In the genomic region with DNA sequence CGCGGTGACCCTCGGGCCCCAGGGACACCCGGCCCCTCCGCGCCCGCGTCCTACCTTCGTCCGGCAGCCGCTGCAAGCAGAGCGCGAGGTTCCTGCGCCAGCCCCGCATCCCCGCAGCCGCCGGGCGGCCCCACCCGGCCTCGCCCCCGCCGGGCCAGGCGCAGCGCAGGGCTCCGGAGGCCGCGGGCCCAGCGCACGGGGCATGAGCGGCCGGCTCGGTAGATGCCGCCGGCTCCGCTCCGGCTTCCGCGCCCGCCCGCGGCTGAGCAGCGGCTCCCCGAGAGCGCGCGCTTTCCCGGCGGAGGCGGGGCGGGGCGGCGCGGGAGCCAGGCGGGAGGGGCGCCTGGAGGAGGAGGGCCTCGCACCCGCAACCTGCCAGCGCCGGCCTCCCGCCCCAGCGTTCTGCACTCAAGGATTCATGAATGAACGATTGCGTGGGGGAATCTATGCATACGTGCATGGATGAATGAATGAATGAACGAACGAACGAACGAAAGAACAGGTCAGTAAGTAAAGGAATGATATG, we compare ENCODE assay signal across 8 mouse cellular contexts. TPM values are rescaled to one million over a fixed set of nuclear protein-coding genes. Genes with fewer than 3 reads are reported as not detected.
DNase-seq lines count a peak whose midpoint lies in the region; ATAC-seq and TF ChIP-seq lines count a peak whose summit lies in the region.

No protein-coding gene starts in this region.

- H3K36me3 ChIP-seq in lung, postnatal 0 days (ENCODE audit: insufficient read depth, low read length): no peaks in the 10 kb centered on the region
- H3K36me3 ChIP-seq in limb, embryonic 14.5 days (ENCODE audit: control insufficient read depth, insufficient read depth, low read length): no peaks in the 10 kb centered on the region

- TF ChIP-seq CTCF in lung, postnatal 0 days (IDR thresholded peaks at IDR 0.05): no peak

- no peak for TF ChIP-seq EP300 in lung, postnatal 0 days (IDR thresholded peaks at IDR 0.05)

- peaks cover 35% of the 10 kb centered on the region for H3K27me3 ChIP-seq in lung, postnatal 0 days (replicated peaks; ENCODE audit: insufficient read depth, low read length)
- peaks cover 61% of the 10 kb centered on the region for H3K27me3 ChIP-seq in limb, embryonic 14.5 days (ENCODE audit: control insufficient read depth, insufficient read depth, low read length)

- 6% methylated on average over 44 of the region's 69 CpGs for WGBS in lung, postnatal 0 days
- WGBS in limb, embryonic 14.5 days: 8% methylated on average over 45 of the region's 69 CpGs

- H3K9me3 ChIP-seq in lung, postnatal 0 days (ENCODE audit: low read length): no peaks in the 10 kb centered on the region
- H3K9me3 ChIP-seq in limb, embryonic 14.5 days (ENCODE audit: control insufficient read depth, low read length): no peaks in the 10 kb centered on the region

- no peak for TF ChIP-seq POLR2A in limb, embryonic 14.5 days (IDR thresholded peaks at IDR 0.05; ENCODE audit: borderline replicate concordance, extremely low read depth, insufficient read depth, insufficient read length)

- DNase-seq in cerebellum, adult 18-20 months: peak; percentile 5 to 23
- no peak for DNase-seq in cerebellum, adult 9-11 months
- no peak for DNase-seq in lung, postnatal 0 days (ENCODE audit: low spot score)
- no peak for DNase-seq in lung, postnatal 36 days
- DNase-seq in limb, embryonic 14.5 days (ENCODE audit: low spot score): no peak
- DNase-seq in right cerebral cortex, postnatal 14 days: peak; percentile 50
- DNase-seq in ovary, postnatal 10 days (ENCODE audit: low spot score): no peak
- DNase-seq in c-Kit-positive CD71-positive TER-119-positive erythroid progenitor cells, embryonic 14.5 days (ENCODE audit: low spot score): no peak

- ATAC-seq in lung, postnatal 0 days: no peak
- ATAC-seq in limb, embryonic 14.5 days (ENCODE audit: low FRiP score, low read depth): no peak

- no peak overlapping the region for H3K27ac ChIP-seq in lung, postnatal 0 days (ENCODE audit: low read length)
- no peak overlapping the region for H3K27ac ChIP-seq in limb, embryonic 14.5 days (replicated peaks; ENCODE audit: low read depth, low read length)

- no peak overlapping the region for H3K9ac ChIP-seq in lung, postnatal 0 days (replicated peaks; ENCODE audit: low read depth)
- H3K9ac ChIP-seq in limb, embryonic 14.5 days (ENCODE audit: low read depth, low read length, severe bottlenecking): peak overlapping the region; percentile 44; the same call in 1 of the 2 replicates

- H3K4me1 ChIP-seq in lung, postnatal 0 days (ENCODE audit: insufficient read depth, low read depth, low read length): no peaks in the 10 kb centered on the region
- H3K4me1 ChIP-seq in limb, embryonic 14.5 days (ENCODE audit: control insufficient read depth, insufficient read depth, low read length): no peaks in the 10 kb centered on the region; the same call in 1 of the 2 replicates

- H3K4me3 ChIP-seq in lung, postnatal 0 days (ENCODE audit: low read depth, low read length): peak overlapping the region; percentile 21
- H3K4me3 ChIP-seq in limb, embryonic 14.5 days (replicated peaks; ENCODE audit: low read length): peak overlapping the region; percentile 40

- peak overlapping the region; percentile 48 for H3K4me2 ChIP-seq in lung, postnatal 0 days (replicated peaks; ENCODE audit: low read depth, low read length)
- H3K4me2 ChIP-seq in limb, embryonic 14.5 days (replicated peaks; ENCODE audit: low read depth, low read length, severe bottlenecking): peak overlapping the region; percentile 74

RNA-seq across cellular contexts. Expression of a gene that starts 16.6 kb away (rescaled TPM):
- 0.16 and 0.35 TPM in 2 replicates for polyA plus RNA-seq in lung, postnatal 0 days (2015; fragmentation: Nextera tagmentation; extraction: Ambion mirVana)
- polyA plus RNA-seq in limb, embryonic 14.5 days (2012; rRNA removed): 5.9 and 6.1 TPM in 2 replicates
- polyA plus RNA-seq in limb, embryonic 14.5 days (2014; fragmentation: Nextera tagmentation; extraction: Ambion mirVana): 1.4 and 2.8 TPM in 2 replicates

RNA-seq across cellular contexts. Expression of a gene that starts 34.2 kb away (rescaled TPM):
- 32.2 and 32.7 TPM in 2 replicates for polyA plus RNA-seq in lung, postnatal 0 days (2015; fragmentation: Nextera tagmentation; extraction: Ambion mirVana)
- polyA plus RNA-seq in limb, embryonic 14.5 days (2012; rRNA removed): 11.0 and 16.7 TPM in 2 replicates
- 28.9 and 35.4 TPM in 2 replicates for polyA plus RNA-seq in limb, embryonic 14.5 days (2014; fragmentation: Nextera tagmentation; extraction: Ambion mirVana)

RNA-seq across cellular contexts. Expression of a gene that starts 58.9 kb away (rescaled TPM):
- polyA plus RNA-seq in lung, postnatal 0 days (2015; fragmentation: Nextera tagmentation; extraction: Ambion mirVana): 0.19 TPM in 2 replicates
- 0.70 and 0.87 TPM in 2 replicates for polyA plus RNA-seq in limb, embryonic 14.5 days (2012; rRNA removed)
- polyA plus RNA-seq in limb, embryonic 14.5 days (2014; fragmentation: Nextera tagmentation; extraction: Ambion mirVana): 0.43 and 0.91 TPM in 2 replicates

Comparison
In these comparisons a context has a peak if more than half of its experiments do, and no peak if none do; other contexts are left out.
1. DNase-seq: peak in cerebellum, adult 18-20 months (2 of 2) and right cerebral cortex, postnatal 14 days (single experiment); none in cerebellum, adult 9-11 months (single experiment), lung, postnatal 0 days (single experiment), lung, postnatal 36 days (single experiment), limb, embryonic 14.5 days (single experiment), ovary, postnatal 10 days (single experiment) and c-Kit-positive CD71-positive TER-119-positive erythroid progenitor cells, embryonic 14.5 days (single experiment).